Mouse (Mus musculus) limb, embryonic 15.5 days (tissue): ENCODE results near the gene Hinfp. TPM values are rescaled to one million over a fixed set of nuclear protein-coding genes. Genes with fewer than 3 reads are reported as not detected.

Experiments
- ATAC-seq: fragments of 200-750 bp; cut with Nextera tagmentation; 2 replicates; pipeline ENCODE4 v1.8.0; 2017; ENCODE audit warnings: low read depth, moderate TSS enrichment; ENCODE audit not compliant: insufficient number of reproducible peaks, low FRiP score, low TSS enrichment
- H3K27ac ChIP-seq: fragments of 300-500 bp; sonication (generic); 2 replicates; pipeline ENCODE4 v1.5.1; 2015; ENCODE audit warnings: moderate library complexity, mild to moderate bottlenecking, inconsistent platforms
- H3K27me3 ChIP-seq: fragments of 300-500 bp; sonication (generic); 2 replicates; pipeline ENCODE4 v1.6.1; 2015; ENCODE audit warnings: inconsistent platforms
- H3K36me3 ChIP-seq: fragments of 300-500 bp; sonication (generic); 2 replicates; pipeline ENCODE4 v1.6.1; 2015; ENCODE audit warnings: inconsistent platforms
- H3K4me1 ChIP-seq: fragments of 300-500 bp; sonication (generic); 2 replicates; pipeline ENCODE4 v1.6.1; 2015; ENCODE audit warnings: inconsistent platforms
- H3K4me2 ChIP-seq: fragments of 300-500 bp; sonication (generic); 2 replicates; pipeline ENCODE4 v1.6.1; 2015; ENCODE audit warnings: mild to moderate bottlenecking, inconsistent platforms
- H3K4me3 ChIP-seq: fragments of 300-500 bp; sonication (generic); 2 replicates; pipeline ENCODE4 v1.5.1; 2015; ENCODE audit warnings: mild to moderate bottlenecking, inconsistent platforms
- H3K9ac ChIP-seq: fragments of 300-500 bp; sonication (generic); 2 replicates; pipeline ENCODE4 v1.6.1; 2015; ENCODE audit warnings: inconsistent platforms
- H3K9me3 ChIP-seq: fragments of 300-500 bp; sonication (generic); 2 replicates; pipeline ENCODE4 v1.6.1; 2016; ENCODE audit warnings: inconsistent platforms
- WGBS: fragments of 180-500 bp; shearing (Covaris S2); methylation state at CpG from one replicate; pipeline ENCODE4 v1.1.7; 2015; 5-methylcytosine and 5-hydroxymethylcytosine counted together
- microRNA-seq: library from miRNA; unstranded; fragments of <30 nt; microRNA quantifications from one replicate; pipeline ENCODE4, GENCODE M21; 2016
- polyA plus RNA-seq: library from polyadenylated mRNA; unstranded; fragments of >200 nt; fragmentation: Nextera tagmentation; extraction: Ambion mirVana; gene quantifications from 2 replicates; pipeline ENCODE4 v1.2.1, GENCODE M21; 2015

Hinfp gene
- polyA plus RNA-seq, 1 experiment from 2014 or later, result 24.2 TPM

GRCm38 (mm10) chr9:44247907-44248306, 57.6 kb downstream of the Hinfp start:
- no peak for ATAC-seq
- no peak overlapping the region for H3K4me2 ChIP-seq
- H3K27ac ChIP-seq, result no peak overlapping the region
- H3K27me3 ChIP-seq, result no peaks in the 10 kb centered on the region
- 71% methylated on average over 6 of the region's 6 CpGs for WGBS
- peaks cover 5% of the 10 kb centered on the region for H3K36me3 ChIP-seq
- peaks cover 6% of the 10 kb centered on the region; the same call in 1 of the 2 replicates for H3K4me1 ChIP-seq
- no peak overlapping the region for H3K4me3 ChIP-seq
- H3K9ac ChIP-seq, result no peak overlapping the region
- H3K9me3 ChIP-seq, result no peaks in the 10 kb centered on the region

DNA sequence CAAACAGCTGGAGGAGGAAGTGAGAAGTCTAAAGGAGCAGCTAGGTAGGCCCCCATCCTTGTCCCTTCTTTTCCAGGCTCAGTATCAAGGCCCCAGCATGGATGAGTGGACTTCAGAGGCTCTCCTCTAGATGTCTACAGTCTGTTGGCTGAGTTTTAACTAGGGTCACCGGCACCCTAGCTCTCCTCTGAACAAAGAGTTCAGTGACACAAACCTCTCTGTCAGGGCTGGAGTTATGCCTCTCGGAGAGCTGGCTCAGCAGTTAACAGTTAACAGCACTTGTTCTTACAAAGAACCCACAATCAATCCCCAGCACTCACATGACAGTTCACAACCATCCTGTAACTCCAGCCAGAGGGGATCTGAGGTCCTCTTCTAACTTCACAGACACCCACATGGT, 61.9 kb downstream of the Hinfp start:
- no peak overlapping the region for H3K27ac ChIP-seq
- no peaks in the 10 kb centered on the region for H3K27me3 ChIP-seq
- 54% methylated on average over 2 of the region's 2 CpGs for WGBS
- ATAC-seq, result no peak
- H3K9ac ChIP-seq, result no peak overlapping the region
- 0 out of 2 replicates have a peak, but pooled peaks cover 3% of the 10 kb centered on the region for H3K4me1 ChIP-seq
- H3K4me3 ChIP-seq, result no peak overlapping the region
- H3K4me2 ChIP-seq, result no peak overlapping the region
- H3K9me3 ChIP-seq, result no peaks in the 10 kb centered on the region
- no peaks in the 10 kb centered on the region for H3K36me3 ChIP-seq

Small RNA genes within 50 kb of the gene (microRNA-seq; reads per million reads assigned to microRNA genes)
- gene Gm44335, result not detected

Other genes with a start within 250 kb of the Hinfp start
- gene Usp2, start 238.7 kb downstream of the Hinfp start, polyA plus RNA-seq, result 22.5 and 41.2 TPM in 2 replicates
- 0.10 and 0.20 TPM in 2 replicates for gene Mfrp, start 203.9 kb downstream of the Hinfp start, polyA plus RNA-seq
- gene C1qtnf5, start 198.4 kb downstream of the Hinfp start, polyA plus RNA-seq, result 8.5 and 9.4 TPM in 2 replicates
- gene Gm49380, start 192.2 kb downstream of the Hinfp start, polyA plus RNA-seq, result 0.27 and 0.28 TPM in 2 replicates
- 61.9 and 70.5 TPM in 2 replicates for gene Rnf26, start 192.2 kb downstream of the Hinfp start, polyA plus RNA-seq
- gene Mcam, start 171.2 kb downstream of the Hinfp start, polyA plus RNA-seq, result 41.5 and 47.3 TPM in 2 replicates
- 14.5 and 15.6 TPM in 2 replicates for gene Cbl, start 71.6 kb downstream of the Hinfp start, polyA plus RNA-seq
- gene Ccdc153, start 65.0 kb downstream of the Hinfp start, polyA plus RNA-seq, result not detected in 2 replicates
- gene Pdzd3, start 54.2 kb downstream of the Hinfp start, polyA plus RNA-seq, result 0.26 TPM in 1 of 2 replicates, not detected in the other
- 12.5 and 12.7 TPM in 2 replicates for gene Nlrx1, start 37.1 kb downstream of the Hinfp start, polyA plus RNA-seq
- 6.2 and 6.4 TPM in 2 replicates for gene Abcg4, start 17.1 kb downstream of the Hinfp start, polyA plus RNA-seq
- 6.9 and 7.1 TPM in 2 replicates for gene C2cd2l, start 14.6 kb upstream of the Hinfp start, polyA plus RNA-seq
- gene Dpagt1, start 20.3 kb upstream of the Hinfp start, polyA plus RNA-seq, result 37.7 and 38.0 TPM in 2 replicates
- 252 and 254 TPM in 2 replicates for gene H2afx, start 29.0 kb upstream of the Hinfp start, polyA plus RNA-seq
- gene Hmbs, start 38.6 kb upstream of the Hinfp start, polyA plus RNA-seq, result 88.7 and 95.1 TPM in 2 replicates
- gene Vps11, start 56.0 kb upstream of the Hinfp start, polyA plus RNA-seq, result 29.6 and 30.7 TPM in 2 replicates
- 27.5 and 32.5 TPM in 2 replicates for gene Hyou1, start 73.8 kb upstream of the Hinfp start, polyA plus RNA-seq
- gene Slc37a4, start 91.2 kb upstream of the Hinfp start, polyA plus RNA-seq, result 16.2 and 18.3 TPM in 2 replicates
- 1,592 and 1,878 TPM in 2 replicates for gene Rps25, start 101.5 kb upstream of the Hinfp start, polyA plus RNA-seq
- gene Trappc4, start 101.9 kb upstream of the Hinfp start, polyA plus RNA-seq, result 132 and 140 TPM in 2 replicates
- 24.3 and 26.0 TPM in 2 replicates for gene Ccdc84, start 112.9 kb upstream of the Hinfp start, polyA plus RNA-seq
- not detected in 2 replicates for gene Foxr1, start 135.5 kb upstream of the Hinfp start, polyA plus RNA-seq
- 0.37 and 0.45 TPM in 2 replicates for gene Upk2, start 149.3 kb upstream of the Hinfp start, polyA plus RNA-seq
- 16.8 and 18.5 TPM in 2 replicates for gene Bcl9l, start 177.2 kb upstream of the Hinfp start, polyA plus RNA-seq